Mouse (Mus musculus) heart, adult 11 months (tissue): ENCODE results near the gene Mxd3.

Source experiments
- DNase-seq: peaks from one replicate; pipeline ENCODE4 v3.0.0; 2022

Mxd3 gene

GRCm38 (mm10) chr13:55329683-55330566, at the start of gene Mxd3:
TSS of gene Mxd3 (minus strand) at chr13:55329823.
- peak; percentile 99 for DNase-seq

GRCm38 (mm10) chr13:55378907-55379580, 49.4 kb upstream of the Mxd3 start:
- DNase-seq = no peak

- DNase-seq = no peak
Observed at GRCm38 (mm10) chr13:55375877-55376276, 46.3 kb upstream of the Mxd3 start.

- DNase-seq = no peak
Observed at GRCm38 (mm10) chr13:55374206-55374924, 44.7 kb upstream of the Mxd3 start.

GRCm38 (mm10) chr13:55371740-55372139, 42.1 kb upstream of the Mxd3 start:
- DNase-seq = no peak

- peak; percentile 94 for DNase-seq
Observed at GRCm38 (mm10) chr13:55371007-55371681, 41.5 kb upstream of the Mxd3 start.

GRCm38 (mm10) chr13:55370234-55370633, 40.6 kb upstream of the Mxd3 start:
- DNase-seq = peak; percentile 94

- DNase-seq = peak; percentile 96
Observed at GRCm38 (mm10) chr13:55369531-55370114, 40.0 kb upstream of the Mxd3 start, which contains the start of gene Rgs14. TSS of gene Rgs14 (plus strand) at chr13:55369732.

GRCm38 (mm10) chr13:55368401-55368800, 38.8 kb upstream of the Mxd3 start:
- DNase-seq = no peak

- DNase-seq = peak; percentile 100
Observed at GRCm38 (mm10) chr13:55362453-55363060, 32.9 kb upstream of the Mxd3 start, which contains the start of gene Lman2. TSS of gene Lman2 (minus strand) at chr13:55362783.

- DNase-seq = no peak
Observed at GRCm38 (mm10) chr13:55361974-55362452, 32.4 kb upstream of the Mxd3 start.

- DNase-seq = no peak
Observed at GRCm38 (mm10) chr13:55361145-55361544, 31.5 kb upstream of the Mxd3 start.

- DNase-seq = no peak
Observed at GRCm38 (mm10) chr13:55346745-55347144, 17.1 kb upstream of the Mxd3 start.

- no peak for DNase-seq
Observed at GRCm38 (mm10) chr13:55344286-55344685, 14.7 kb upstream of the Mxd3 start.

GRCm38 (mm10) chr13:55342469-55342868, 12.8 kb upstream of the Mxd3 start:
- no peak for DNase-seq

GRCm38 (mm10) chr13:55339259-55339658, 9.6 kb upstream of the Mxd3 start:
- DNase-seq = no peak

GRCm38 (mm10) chr13:55338131-55339054, 8.8 kb upstream of the Mxd3 start:
- DNase-seq = no peak

GRCm38 (mm10) chr13:55337341-55337975, 7.8 kb upstream of the Mxd3 start:
- DNase-seq = no peak

GRCm38 (mm10) chr13:55335701-55336100, 6.1 kb upstream of the Mxd3 start:
- no peak for DNase-seq

- DNase-seq = no peak
Observed at GRCm38 (mm10) chr13:55332331-55332730, 2.7 kb upstream of the Mxd3 start.
